Mouse (Mus musculus) testis, postnatal 10 days (tissue): ENCODE data around the gene Ccdc106.
"Not testable (repeated sequence)": the region's sequence is repeated elsewhere in the genome, so short reads cannot be mapped to it uniquely, and the experiment has no call there.

Experiments
- DNase-seq: peaks from one replicate; pipeline ENCODE4 v3.0.0; 2021; ENCODE audit warnings: low spot score

The Ccdc106 gene

GRCm38 (mm10) chr7:5051193-5052192, 31.1 kb downstream of the Ccdc106 start, which contains the start of gene Zfp580:
Zfp580 (plus strand) TSS chr7:5051538.
- peak; percentile 85 for DNase-seq

- no peak for DNase-seq
These were observed 32.1 kb downstream of the Ccdc106 start for GRCm38 (mm10) chr7:5052438-5052837.

- DNase-seq: peak; percentile 54
These were observed 32.6 kb downstream of the Ccdc106 start for GRCm38 (mm10) chr7:5052931-5053343.

GRCm38 (mm10) chr7:5053456-5054179, 33.3 kb downstream of the Ccdc106 start:
- DNase-seq: peak; percentile 60

GRCm38 (mm10) chr7:5056651-5057263, 36.4 kb downstream of the Ccdc106 start:
- peak; percentile 65 for DNase-seq

- no peak for DNase-seq
These were observed 37.0 kb downstream of the Ccdc106 start for GRCm38 (mm10) chr7:5057381-5057780.

GRCm38 (mm10) chr7:5057804-5058203, 37.5 kb downstream of the Ccdc106 start:
- DNase-seq: no peak

GRCm38 (mm10) chr7:5058631-5059030, 38.3 kb downstream of the Ccdc106 start:
- no peak for DNase-seq

- no peak for DNase-seq
These were observed 39.1 kb downstream of the Ccdc106 start for GRCm38 (mm10) chr7:5059421-5059820.

- peak; percentile 90 for DNase-seq
These were observed 39.9 kb downstream of the Ccdc106 start for GRCm38 (mm10) chr7:5060239-5060731.

GRCm38 (mm10) chr7:5060944-5061773, 40.8 kb downstream of the Ccdc106 start:
- peak; percentile 99 for DNase-seq

GRCm38 (mm10) chr7:5061774-5062359, 41.5 kb downstream of the Ccdc106 start, which contains the start of gene U2af2:
U2af2 (plus strand) TSS chr7:5062143.
- peak; percentile 99 for DNase-seq

GRCm38 (mm10) chr7:5062360-5063001, 42.1 kb downstream of the Ccdc106 start:
- DNase-seq: peak; percentile 74

- no peak for DNase-seq
These were observed 44.5 kb downstream of the Ccdc106 start for GRCm38 (mm10) chr7:5064886-5065285.

GRCm38 (mm10) chr7:5073586-5073985, 53.2 kb downstream of the Ccdc106 start:
- DNase-seq: no peak

- DNase-seq: no peak
These were observed 54.6 kb downstream of the Ccdc106 start for GRCm38 (mm10) chr7:5074984-5075383.

- DNase-seq: no peak
These were observed 56.6 kb downstream of the Ccdc106 start for GRCm38 (mm10) chr7:5076931-5077330.

GRCm38 (mm10) chr7:5079365-5080009, 59.1 kb downstream of the Ccdc106 start:
- not testable (repeated sequence) for DNase-seq

- peak; percentile 96 for DNase-seq
These were observed 59.8 kb downstream of the Ccdc106 start, which contains the start of gene Epn1 for GRCm38 (mm10) chr7:5080010-5080751. Epn1 (plus strand) TSS chr7:5080235.
